Mouse (Mus musculus) ES-E14 (cell line): Measurements from ENCODE around the gene Lrg1. TPM values are rescaled to one million over a fixed set of nuclear protein-coding genes. Genes with fewer than 3 reads are reported as not detected.

Experiments used
- DNase-seq: peaks from one replicate; pipeline ENCODE4 v3.0.0-alpha.2; 2013; ENCODE audit warnings: low read depth, low spot score
- H3K27ac ChIP-seq: 2 replicates; pipeline ENCODE4 v1.5.1; 2012; ENCODE audit warnings: low read depth, mild to moderate bottlenecking, low read length, moderate library complexity, mixed read lengths; ENCODE audit not compliant: poor library complexity, insufficient read depth, severe bottlenecking
- H3K36me3 ChIP-seq: 2 replicates; pipeline ENCODE4 v1.6.1; 2012; ENCODE audit warnings: mild to moderate bottlenecking, low read length, moderate library complexity, mixed read lengths; ENCODE audit not compliant: control insufficient read depth, poor library complexity, insufficient read depth, severe bottlenecking
- H3K4me1 ChIP-seq, 2 experiments: fragments of 150-350 bp in 1 of 2; sonication (generic) in 1 of 2; 2 replicates each; pipeline ENCODE4 v1.6.1; 2012; ENCODE audit warnings: low read length in 2 of 2, mild to moderate bottlenecking in 1 of 2, mixed read lengths in 1 of 2; ENCODE audit not compliant: control insufficient read depth in 2 of 2, insufficient read depth in 2 of 2, poor library complexity in 1 of 2
- H3K4me3 ChIP-seq, 2 experiments: fragments of 150-350 bp in 1 of 2; sonication (generic) in 1 of 2; 2 replicates each; pipeline ENCODE4 v1.5.1; 2012; ENCODE audit warnings: low read length in 2 of 2, low read depth in 1 of 2, mild to moderate bottlenecking in 1 of 2, mixed read lengths in 1 of 2; ENCODE audit not compliant: insufficient read depth in 1 of 2, poor library complexity in 1 of 2, severe bottlenecking in 1 of 2
- H3K9ac ChIP-seq: 2 replicates; pipeline ENCODE4 v1.6.1; 2012; ENCODE audit warnings: low read depth, mild to moderate bottlenecking, low read length, mixed read lengths; ENCODE audit not compliant: poor library complexity, insufficient read depth, severe bottlenecking
- H3K9me3 ChIP-seq: fragments of 150-350 bp; sonication (generic); 2 replicates; pipeline ENCODE4 v1.6.1; 2012; ENCODE audit warnings: low read depth, mild to moderate bottlenecking, low read length; ENCODE audit not compliant: control insufficient read depth, insufficient read depth
- CHD2 ChIP-seq: IDR thresholded peaks from 2 replicates; pipeline ENCODE4 v1.6.1; 2014; ENCODE audit warnings: mild to moderate bottlenecking, low read depth, low read length, inconsistent platforms
- HCFC1 ChIP-seq: IDR thresholded peaks from 2 replicates; pipeline ENCODE4 v1.6.1; 2012; ENCODE audit warnings: low read length, inconsistent platforms, borderline replicate concordance; ENCODE audit not compliant: insufficient read depth
- MAFK ChIP-seq: IDR thresholded peaks from 2 replicates; pipeline ENCODE4 v1.6.1; 2014; ENCODE audit warnings: mild to moderate bottlenecking, low read depth, low read length, inconsistent platforms; ENCODE audit not compliant: insufficient read depth
- ZC3H11A ChIP-seq: IDR thresholded peaks from 2 replicates; pipeline ENCODE4 v1.6.1; 2012; ENCODE audit warnings: low read depth, mild to moderate bottlenecking, inconsistent platforms, low read length, borderline replicate concordance
- ZNF384 ChIP-seq: IDR thresholded peaks from 2 replicates; pipeline ENCODE4 v1.6.1; 2012; ENCODE audit warnings: low read depth, low read length, inconsistent platforms
- in situ Hi-C, 2 experiments: fragments of 600-800 bp; cut with MboI; formaldehyde crosslinking; loops; one replicate each; pipeline ENCODE4 v1.15.1; 2025; ENCODE audit warnings: low sequenced_read_pairs in 2 of 2, inconsistent platforms in 1 of 2; ENCODE audit not compliant: unreplicated experiment in 2 of 2
- total RNA-seq: library from RNA; depleted of rRNA; stranded (reverse); fragments of 300-350 nt; gene quantifications from 2 replicates; pipeline ENCODE4 v1.2.3, GENCODE M21; 2012; rRNA removed

Lrg1 gene
- total RNA-seq, 1 experiment, result not detected

DNA sequence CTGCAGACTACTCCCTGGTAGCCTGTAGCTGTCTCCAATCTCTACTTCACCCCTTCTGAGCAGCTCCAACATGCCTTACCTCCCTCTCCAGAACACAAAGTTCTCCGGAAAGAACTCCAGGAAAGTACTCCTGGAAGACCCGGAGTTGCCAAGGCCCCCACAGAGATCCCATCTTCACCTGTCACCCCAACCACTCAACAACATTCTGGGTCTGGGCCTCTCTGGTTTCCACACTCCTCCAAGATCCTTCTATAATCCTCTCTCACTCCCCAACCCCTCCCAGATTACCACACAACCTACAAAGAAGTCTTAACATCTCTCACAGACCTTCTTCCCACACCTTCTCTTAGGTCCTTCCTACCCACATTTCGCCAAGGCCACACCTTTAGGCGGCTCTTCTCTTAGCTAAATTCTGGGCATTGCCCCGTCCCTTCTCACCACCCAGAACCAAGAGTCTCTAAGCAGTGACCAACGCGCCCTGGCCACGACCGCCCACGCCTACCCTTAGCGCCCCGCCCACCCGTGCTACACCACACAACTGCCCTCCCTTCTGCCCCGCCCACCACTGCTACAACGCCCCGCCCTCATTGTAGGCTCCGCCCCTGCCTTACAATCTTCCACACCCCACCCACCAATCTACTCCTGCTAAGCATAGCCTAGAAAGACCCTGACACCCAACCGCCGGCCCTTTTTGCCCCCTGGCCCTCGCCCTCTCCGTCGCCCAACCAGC, 47.5 kb downstream of the Lrg1 start:
- Histone ChIP-seq H3K4me3 (peak overlapping the region; percentile 85 to 88), H3K27ac (peak overlapping the region; percentile 82), H3K36me3 (peaks cover 29% of the 10 kb centered on the region), H3K9ac (peak overlapping the region; percentile 84), H3K4me1 (peaks cover 0 to 4% of the 10 kb centered on the region in 2 experiments; a peak in 1 of 4 replicates), H3K9me3 (no peaks in the 10 kb centered on the region)
- peak; percentile 96 for DNase-seq
- in situ Hi-C loops, result no loop called here
- TF ChIP-seq MAFK (no peak), HCFC1 (no peak), CHD2 (no peak), ZNF384 (no peak), ZC3H11A (no peak)

DNA sequence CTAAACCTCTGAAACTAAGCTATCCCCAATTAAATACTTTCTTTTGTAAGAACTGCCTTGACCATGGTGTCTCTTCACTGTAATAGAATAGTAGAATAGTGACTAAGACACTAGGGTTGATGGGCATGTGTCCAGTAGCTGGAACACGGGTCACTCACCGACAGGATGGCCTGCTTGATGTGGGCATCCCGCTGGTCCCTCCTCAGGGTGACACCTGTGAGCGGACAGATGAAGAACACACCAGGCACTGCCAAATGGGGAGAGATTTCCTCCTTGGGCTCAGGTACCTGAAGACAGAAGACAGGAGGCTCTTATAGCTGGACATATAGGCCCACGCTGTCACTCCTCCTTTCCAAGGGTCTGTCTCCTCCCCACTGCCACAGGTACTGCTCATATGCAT, 49.6 kb downstream of the Lrg1 start:
- no peaks in the 10 kb centered on the region for H3K9me3 ChIP-seq
- TF ChIP-seq ZC3H11A (no peak), ZNF384 (no peak), HCFC1 (no peak), CHD2 (no peak), MAFK (no peak)
- peaks cover 0 to 7% of the 10 kb centered on the region in 2 experiments; a peak in 1 of 4 replicates for H3K4me1 ChIP-seq
- DNase-seq, result no peak
- H3K27ac ChIP-seq, result no peak overlapping the region
- H3K36me3 ChIP-seq, result peaks cover 49% of the 10 kb centered on the region
- H3K9ac ChIP-seq, result no peak overlapping the region
- no peak overlapping the region for H3K4me3 ChIP-seq
- in situ Hi-C loops, result no loop called here

DNA sequence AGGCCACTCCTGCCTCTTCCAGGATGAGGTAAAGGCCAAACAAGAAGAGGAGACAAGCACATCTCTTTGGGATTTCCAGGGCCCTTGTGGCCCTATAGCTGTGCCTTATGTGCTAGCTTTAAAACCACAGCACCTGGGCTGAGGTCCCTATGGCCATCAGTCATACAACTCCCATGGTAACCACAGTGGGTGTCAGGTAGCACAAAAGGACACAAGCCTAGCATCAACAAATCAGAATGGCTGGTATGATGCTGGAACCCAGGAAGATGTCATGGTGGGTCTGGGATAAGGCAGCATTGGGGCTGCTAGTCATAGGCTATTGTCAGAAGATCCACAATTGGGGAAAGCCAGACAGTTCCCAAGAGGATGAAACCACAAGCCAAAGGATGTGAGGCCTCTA, 50.7 kb downstream of the Lrg1 start:
- H3K36me3 ChIP-seq, result peaks cover 55% of the 10 kb centered on the region
- H3K9ac ChIP-seq, result no peak overlapping the region
- no peak overlapping the region for H3K4me3 ChIP-seq
- no peaks in the 10 kb centered on the region for H3K9me3 ChIP-seq
- in situ Hi-C loops, result no loop called here
- no peak for TF ChIP-seq ZNF384
- no peak for TF ChIP-seq HCFC1
- TF ChIP-seq CHD2, result no peak
- TF ChIP-seq ZC3H11A, result no peak
- no peak for TF ChIP-seq MAFK
- no peak overlapping the region for H3K27ac ChIP-seq
- DNase-seq, result no peak
- H3K4me1 ChIP-seq, result peaks cover 0 to 7% of the 10 kb centered on the region in 2 experiments; a peak in 1 of 4 replicates

Other genes with a start within 250 kb of the Lrg1 start
- gene Zfp119a, start 243.1 kb downstream of the Lrg1 start, total RNA-seq, result 4.2 and 5.4 TPM in 2 replicates
- gene Zfp959, start 229.9 kb downstream of the Lrg1 start, total RNA-seq, result 6.6 and 6.9 TPM in 2 replicates
- gene Zfp119b, start 172.5 kb downstream of the Lrg1 start, total RNA-seq, result 3.9 and 4.6 TPM in 2 replicates
- gene Ebi3, start 169.4 kb downstream of the Lrg1 start, total RNA-seq, result 0.49 and 0.74 TPM in 2 replicates
- gene Yju2, start 162.9 kb downstream of the Lrg1 start, total RNA-seq, result 14.0 and 14.7 TPM in 2 replicates
- 1.5 and 2.4 TPM in 2 replicates for gene Shd, start 151.5 kb downstream of the Lrg1 start, total RNA-seq
- 24.2 and 50.7 TPM in 2 replicates for gene Fsd1, start 135.5 kb downstream of the Lrg1 start, total RNA-seq
- gene Stap2, start 116.4 kb downstream of the Lrg1 start, total RNA-seq, result 3.4 and 6.4 TPM in 2 replicates
- gene Mpnd, start 116.3 kb downstream of the Lrg1 start, total RNA-seq, result 39.0 and 61.5 TPM in 2 replicates
- 67.7 and 73.8 TPM in 2 replicates for gene Sh3gl1, start 85.4 kb downstream of the Lrg1 start, total RNA-seq
- 48.3 and 57.9 TPM in 2 replicates for gene Chaf1a, start 81.6 kb downstream of the Lrg1 start, total RNA-seq
- 34.8 and 38.8 TPM in 2 replicates for gene Ubxn6, start 47.0 kb downstream of the Lrg1 start, total RNA-seq
- 165 and 204 TPM in 2 replicates for gene Hdgfl2, start 42.4 kb downstream of the Lrg1 start, total RNA-seq
- gene Plin4, start 12.2 kb downstream of the Lrg1 start, total RNA-seq, result 0.31 and 0.69 TPM in 2 replicates
- 1.4 and 2.1 TPM in 2 replicates for gene Plin5, start 4.4 kb downstream of the Lrg1 start, total RNA-seq
- gene Sema6b, start 18.3 kb upstream of the Lrg1 start, total RNA-seq, result 2.9 and 7.1 TPM in 2 replicates
- gene Tnfaip8l1, start 40.5 kb upstream of the Lrg1 start, total RNA-seq, result 1.3 and 1.7 TPM in 2 replicates
- 71.1 and 95.2 TPM in 2 replicates for gene Mydgf, start 61.9 kb upstream of the Lrg1 start, total RNA-seq
- 27.4 and 27.5 TPM in 2 replicates for gene Dpp9, start 96.9 kb upstream of the Lrg1 start, total RNA-seq
- 18.8 and 18.9 TPM in 2 replicates for gene Fem1a, start 134.8 kb upstream of the Lrg1 start, total RNA-seq
- 2.4 and 2.8 TPM in 2 replicates for gene Ticam1, start 154.8 kb upstream of the Lrg1 start, total RNA-seq
- 40.5 and 53.9 TPM in 2 replicates for gene Plin3, start 170.9 kb upstream of the Lrg1 start, total RNA-seq
- gene Arrdc5, start 178.3 kb upstream of the Lrg1 start, total RNA-seq, result 0.21 TPM in 1 of 2 replicates, not detected in the other
- gene Uhrf1, start 181.3 kb upstream of the Lrg1 start, total RNA-seq, result 238 and 265 TPM in 2 replicates
- gene Kdm4b, start 204.1 kb upstream of the Lrg1 start, total RNA-seq, result 21.1 and 43.7 TPM in 2 replicates